Mouse (Mus musculus) lung, embryonic 16.5 days (tissue): ENCODE measurements around the gene Cyb5d1. TPM values are rescaled to one million over a fixed set of nuclear protein-coding genes. Genes with fewer than 3 reads are reported as not detected.
A peak's percentile ranks its signal among the peaks of the same experiment; 100 is the strongest.

Experiments
- ATAC-seq: fragments of 200-750 bp; cut with Nextera tagmentation; 2 replicates; pipeline ENCODE4 v1.8.0; 2017; ENCODE audit warnings: low read depth, mild to moderate bottlenecking, moderate library complexity
- H3K27ac ChIP-seq: fragments of 300-500 bp; sonication (generic); 2 replicates; pipeline ENCODE4 v1.5.1; 2014; ENCODE audit warnings: mild to moderate bottlenecking, control low read depth, low read length
- H3K27me3 ChIP-seq: fragments of 300-500 bp; sonication (generic); 2 replicates; pipeline ENCODE4 v1.6.1; 2014; ENCODE audit warnings: low read depth, low read length, mixed read lengths; ENCODE audit not compliant: control insufficient read depth, insufficient read depth
- H3K36me3 ChIP-seq: fragments of 300-500 bp; sonication (generic); 2 replicates; pipeline ENCODE4 v1.6.1; 2014; ENCODE audit warnings: low read length; ENCODE audit not compliant: control insufficient read depth, insufficient read depth
- H3K4me1 ChIP-seq: fragments of 300-500 bp; sonication (generic); replicated peaks from 2 replicates; pipeline ENCODE4 v1.6.1; 2014; ENCODE audit warnings: low read length, mixed read lengths; ENCODE audit not compliant: control insufficient read depth, insufficient read depth
- H3K4me2 ChIP-seq: fragments of 300-500 bp; sonication (generic); 2 replicates; pipeline ENCODE4 v1.6.1; 2014; ENCODE audit warnings: low read depth, low read length, control low read depth
- H3K4me3 ChIP-seq: fragments of 300-500 bp; sonication (generic); 2 replicates; pipeline ENCODE4 v1.5.1; 2014; ENCODE audit warnings: mild to moderate bottlenecking, low read length, control low read depth
- H3K9ac ChIP-seq: fragments of 300-500 bp; sonication (generic); 2 replicates; pipeline ENCODE4 v1.6.1; 2014; ENCODE audit warnings: low read length, control low read depth
- H3K9me3 ChIP-seq: fragments of 300-500 bp; sonication (generic); 2 replicates; pipeline ENCODE4 v1.6.1; 2016; ENCODE audit warnings: low read length; ENCODE audit not compliant: control insufficient read depth
- WGBS: fragments of 180-500 bp; shearing (Covaris S2); extraction: QIAGEN DNeasy Blood & Tissue Kit; methylation state at CpG from one replicate; pipeline ENCODE4 v1.1.7; 2014; 5-methylcytosine and 5-hydroxymethylcytosine counted together
- polyA plus RNA-seq: library from polyadenylated mRNA; unstranded; fragments of >200 nt; fragmentation: Nextera tagmentation; extraction: Ambion mirVana; gene quantifications from 2 replicates; pipeline ENCODE4 v1.2.1, GENCODE M21; 2015

Gene Cyb5d1
- polyA plus RNA-seq, 1 experiment from 2014 or later: 32.6 TPM

DNA sequence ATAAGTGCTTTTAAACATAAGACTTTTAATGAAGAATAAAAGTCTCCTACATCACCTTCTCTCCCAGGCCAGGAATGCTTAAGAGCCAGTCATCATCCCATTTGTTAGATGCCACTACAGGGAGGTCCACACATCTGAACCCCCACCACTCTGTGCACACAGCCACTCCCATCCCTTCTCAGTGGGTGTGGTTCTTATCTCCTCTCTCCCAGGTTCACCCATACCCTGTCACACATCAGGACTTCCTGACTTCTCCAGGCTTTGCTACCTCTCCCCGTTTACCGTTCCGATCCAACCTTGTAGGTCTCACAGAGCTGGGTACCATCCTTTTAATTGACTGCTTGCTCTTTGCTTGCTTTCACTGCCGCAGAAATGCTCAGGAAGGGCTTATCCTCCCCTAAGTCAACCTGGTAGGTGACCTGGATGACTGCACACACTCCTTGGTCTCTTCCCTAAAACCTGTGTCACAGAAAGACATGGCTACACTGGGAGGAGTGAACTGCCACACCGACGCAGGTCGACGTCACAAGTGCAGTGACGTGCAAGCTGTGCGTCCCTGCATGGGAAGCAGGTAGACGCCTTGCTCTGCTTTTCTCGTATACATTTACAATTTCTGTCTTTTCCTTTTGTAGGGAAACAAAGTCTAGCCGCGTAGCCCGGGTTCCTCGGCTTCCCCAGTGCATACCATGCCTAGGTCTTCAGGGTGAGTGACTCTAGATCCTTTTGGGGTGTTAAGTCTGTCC lies 22.0 kb downstream of the Cyb5d1 start:
- peaks cover 23% of the 10 kb centered on the region for H3K4me1 ChIP-seq
- H3K9me3 ChIP-seq: no peaks in the 10 kb centered on the region
- H3K4me2 ChIP-seq: no peak overlapping the region
- no peak overlapping the region for H3K4me3 ChIP-seq
- no peak overlapping the region for H3K9ac ChIP-seq
- WGBS: 90% methylated on average over 16 of the region's 16 CpGs
- no peak for ATAC-seq
- no peak overlapping the region for H3K27ac ChIP-seq
- peaks cover 18% of the 10 kb centered on the region for H3K36me3 ChIP-seq
- H3K27me3 ChIP-seq: no peaks in the 10 kb centered on the region

DNA sequence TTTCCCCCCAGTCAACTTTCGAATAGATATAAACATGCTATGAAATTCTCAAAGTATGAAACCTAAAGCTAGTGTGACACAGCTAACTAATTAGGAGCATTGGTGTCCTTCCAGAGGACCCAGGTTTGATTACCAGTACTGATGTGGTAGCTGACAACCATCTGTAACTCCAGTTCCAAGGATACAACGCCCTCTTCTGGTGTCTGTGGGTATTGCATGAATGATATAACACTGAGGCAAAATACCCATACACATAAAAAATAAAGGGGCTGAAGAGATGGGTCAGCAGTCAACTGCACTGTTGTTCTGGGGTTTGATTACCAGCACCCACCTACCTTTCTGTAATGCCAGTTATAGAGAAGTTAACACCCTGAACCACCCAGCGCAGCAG lies 22.7 kb downstream of the Cyb5d1 start:
- H3K27me3 ChIP-seq: no peaks in the 10 kb centered on the region
- peaks cover 26% of the 10 kb centered on the region for H3K4me1 ChIP-seq
- H3K27ac ChIP-seq: peak overlapping the region; percentile 32; the same call in 1 of the 2 replicates
- H3K9ac ChIP-seq: no peak overlapping the region
- WGBS: 51% methylated on average over 3 of the region's 3 CpGs
- no peak overlapping the region for H3K4me2 ChIP-seq
- H3K36me3 ChIP-seq: peaks cover 16% of the 10 kb centered on the region
- ATAC-seq: no peak
- H3K4me3 ChIP-seq: no peak overlapping the region
- no peaks in the 10 kb centered on the region for H3K9me3 ChIP-seq

DNA sequence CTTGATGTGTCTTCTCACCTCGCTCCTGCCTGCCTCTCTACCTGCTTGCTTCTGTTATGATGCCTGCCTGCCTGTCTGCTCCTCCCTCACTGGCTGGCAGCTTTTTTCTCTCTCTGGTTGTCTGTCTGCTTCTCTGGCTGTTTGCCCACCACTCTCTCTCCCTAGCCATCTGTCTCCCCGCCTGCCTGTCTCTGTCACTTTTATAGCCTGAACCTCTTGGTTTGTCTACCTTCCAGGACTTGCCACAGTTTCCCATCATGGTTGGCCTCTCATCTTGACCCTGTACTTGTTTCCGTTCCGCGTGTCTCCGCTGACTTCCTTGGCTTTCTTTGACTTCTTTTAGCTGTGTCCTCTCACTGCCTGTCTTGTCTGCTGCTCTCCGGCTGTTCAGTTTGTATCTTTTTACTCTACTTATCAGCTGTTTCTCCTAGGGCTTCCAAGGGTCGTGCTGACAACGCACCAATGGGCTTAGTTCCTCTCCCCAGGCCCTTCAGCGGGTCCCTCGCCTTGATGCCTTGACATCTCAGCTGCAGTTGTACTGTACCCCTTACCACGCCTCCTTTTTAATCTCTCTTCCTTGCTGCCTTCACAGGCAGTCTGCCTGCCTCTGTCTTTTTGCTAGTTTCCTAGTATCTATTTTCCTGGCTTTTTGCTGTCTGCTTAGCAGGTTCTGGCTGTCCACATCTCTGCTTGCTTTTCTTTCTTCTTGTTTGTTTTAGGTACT lies 23.2 kb downstream of the Cyb5d1 start:
- peaks cover 28% of the 10 kb centered on the region for H3K4me1 ChIP-seq
- H3K4me3 ChIP-seq: no peak overlapping the region
- peaks cover 11% of the 10 kb centered on the region for H3K36me3 ChIP-seq
- H3K27me3 ChIP-seq: no peaks in the 10 kb centered on the region
- peak overlapping the region; percentile 32; the same call in 1 of the 2 replicates for H3K27ac ChIP-seq
- no peak overlapping the region for H3K9ac ChIP-seq
- 0 out of 2 replicates have a peak overlapping the region, but pooled peaks have one; percentile 1 for H3K4me2 ChIP-seq
- 28% methylated on average over 12 of the region's 12 CpGs for WGBS
- ATAC-seq: no peak
- H3K9me3 ChIP-seq: no peaks in the 10 kb centered on the region

DNA sequence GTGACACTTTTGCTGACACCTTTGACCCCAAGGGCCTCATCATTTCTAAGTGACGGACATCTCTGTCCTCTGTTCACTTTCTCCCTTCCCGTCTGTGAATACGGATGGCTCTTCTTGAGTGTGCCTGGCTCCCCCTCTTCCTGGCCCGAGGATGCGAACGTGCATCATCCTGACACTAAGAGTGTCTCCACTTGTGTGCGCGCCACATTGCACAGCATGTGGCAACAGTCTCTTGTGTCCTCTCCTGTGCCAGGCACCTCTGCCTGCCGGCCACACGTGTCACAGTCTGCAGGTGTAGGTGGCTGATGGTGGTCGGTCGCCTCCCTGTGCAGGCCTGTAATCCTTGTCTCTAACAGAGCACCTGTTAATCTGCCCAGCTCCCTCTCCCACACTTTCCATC lies 23.8 kb downstream of the Cyb5d1 start:
- 47% methylated on average over 12 of the region's 12 CpGs for WGBS
- Histone ChIP-seq H3K4me1 (peaks cover 28% of the 10 kb centered on the region), H3K36me3 (peaks cover 9% of the 10 kb centered on the region), H3K9ac (peak overlapping the region; percentile 50; the same call in 1 of the 2 replicates), H3K4me3 (no peak overlapping the region; the same call in 1 of the 2 replicates), H3K27me3 (no peaks in the 10 kb centered on the region), H3K4me2 (0 out of 2 replicates have a peak overlapping the region, but pooled peaks have one; percentile 49), H3K27ac (peak overlapping the region; percentile 93; the same call in 1 of the 2 replicates), H3K9me3 (no peaks in the 10 kb centered on the region)
- ATAC-seq: no peak

DNA sequence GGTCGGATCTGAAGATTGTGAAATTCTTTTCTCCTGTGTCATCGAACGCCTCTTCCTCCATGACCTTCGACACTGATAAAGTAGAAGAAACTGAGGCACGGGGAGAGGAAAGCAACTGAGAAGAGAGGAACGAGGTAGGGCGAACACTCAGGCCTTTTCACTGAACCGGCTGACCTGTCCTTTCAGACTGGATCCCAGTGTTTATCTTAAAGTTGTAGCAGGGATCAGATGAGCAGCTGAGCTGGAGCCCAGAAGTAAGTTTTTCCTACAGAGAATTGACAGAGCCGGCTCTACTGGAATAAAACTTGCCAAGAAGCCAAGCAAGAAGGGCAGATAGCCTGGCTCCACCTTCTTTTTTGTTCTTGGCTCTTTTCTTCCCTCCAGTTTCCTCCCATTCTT lies 24.6 kb downstream of the Cyb5d1 start:
- H3K27ac ChIP-seq: peak overlapping the region; percentile 93
- H3K27me3 ChIP-seq: no peaks in the 10 kb centered on the region
- peak overlapping the region; percentile 50 for H3K9ac ChIP-seq
- peaks cover 7% of the 10 kb centered on the region for H3K36me3 ChIP-seq
- H3K4me3 ChIP-seq: peak overlapping the region; percentile 16
- no peaks in the 10 kb centered on the region for H3K9me3 ChIP-seq
- peaks cover 31% of the 10 kb centered on the region for H3K4me1 ChIP-seq
- 13% methylated on average over 9 of the region's 9 CpGs for WGBS
- ATAC-seq: no peak
- H3K4me2 ChIP-seq: peak overlapping the region; percentile 49

DNA sequence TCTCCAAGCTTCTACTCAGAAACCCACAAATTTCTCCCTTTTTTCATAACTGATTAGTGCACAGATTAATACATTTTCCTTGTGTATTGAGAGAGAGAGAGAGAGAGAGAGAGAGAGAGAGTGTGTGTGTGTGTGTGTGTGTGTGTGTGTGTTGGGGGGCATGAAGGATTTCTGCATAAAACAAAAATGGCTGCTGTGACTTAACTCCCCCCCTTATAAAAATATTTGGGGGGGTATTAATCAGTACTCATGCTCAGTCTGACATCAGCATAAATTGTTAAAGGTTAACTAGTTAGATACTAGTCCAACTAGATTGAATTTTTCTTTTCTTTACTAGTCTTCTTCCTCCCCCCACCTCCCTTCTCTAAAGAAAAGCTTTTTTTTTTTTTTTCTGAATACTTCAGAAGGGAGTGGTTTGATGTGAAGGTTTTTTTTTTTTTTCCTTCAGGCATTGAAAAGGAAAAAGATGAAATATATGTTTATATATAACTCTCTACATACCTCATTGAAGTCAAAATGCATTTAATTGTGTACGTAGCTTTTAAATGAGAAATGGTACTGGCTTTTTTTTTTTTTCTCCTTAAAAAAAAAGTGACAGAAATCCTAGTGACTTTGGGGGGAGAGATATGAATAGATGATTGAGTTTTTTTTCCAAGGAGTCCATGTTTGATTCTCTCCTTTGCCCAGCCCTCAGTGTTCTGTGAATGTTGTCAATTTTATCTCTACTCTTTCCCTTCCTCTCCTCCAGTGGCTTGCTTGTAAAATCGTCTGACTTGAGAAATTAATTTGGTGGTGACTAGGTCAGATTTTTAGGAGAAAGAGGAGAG lies 25.2 kb downstream of the Cyb5d1 start:
- H3K27ac ChIP-seq: peak overlapping the region; percentile 100
- peak overlapping the region; percentile 100 for H3K9ac ChIP-seq
- WGBS: 9% methylated on average over 2 of the region's 2 CpGs
- no peak for ATAC-seq
- peaks cover 37% of the 10 kb centered on the region for H3K4me1 ChIP-seq
- peak overlapping the region; percentile 90 for H3K4me3 ChIP-seq
- H3K27me3 ChIP-seq: no peaks in the 10 kb centered on the region
- H3K9me3 ChIP-seq: no peaks in the 10 kb centered on the region
- peaks cover 7% of the 10 kb centered on the region for H3K36me3 ChIP-seq
- H3K4me2 ChIP-seq: peak overlapping the region; percentile 94

DNA sequence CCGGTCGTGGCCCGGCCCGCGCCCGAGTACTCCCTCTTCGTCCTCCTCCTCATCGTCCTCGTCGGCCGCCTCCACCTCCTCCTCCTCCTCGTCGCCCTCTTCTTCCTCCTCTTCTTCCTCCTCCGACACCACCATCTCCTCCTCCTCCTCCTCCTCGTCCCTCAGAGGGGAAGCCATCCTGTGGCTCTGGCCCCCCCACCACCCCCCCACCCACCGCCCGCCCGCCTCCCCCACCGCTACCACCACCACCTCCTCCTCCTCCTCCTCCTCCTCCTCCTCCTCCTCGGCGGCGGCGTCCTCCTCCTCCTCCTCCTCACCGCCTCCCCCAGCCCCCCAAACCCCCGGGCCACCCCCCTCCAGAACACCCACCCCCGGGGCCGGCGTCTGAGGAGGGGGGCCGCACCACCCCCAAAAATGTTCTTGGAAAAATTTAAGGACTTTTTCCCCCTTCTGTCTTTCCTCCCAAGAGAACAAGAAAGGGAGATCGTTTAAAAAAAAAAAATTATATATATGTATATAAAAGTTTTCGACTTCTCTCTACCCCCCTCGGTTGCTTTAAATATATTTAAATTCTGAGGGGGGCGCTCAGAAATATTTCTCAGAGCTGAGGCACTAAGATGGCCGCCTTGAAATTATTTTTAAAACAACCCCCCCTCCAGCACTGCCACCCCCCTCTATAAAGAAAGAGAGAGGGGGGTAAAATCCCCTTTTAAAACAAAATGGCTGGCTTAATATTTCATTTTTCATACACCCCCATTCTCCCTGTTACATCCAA lies 26.0 kb downstream of the Cyb5d1 start, which contains the start of gene Chd3:
TSS of gene Chd3 (minus strand) at position 192 of the 775 bp plus-strand sequence.
- Histone ChIP-seq H3K4me1 (peaks cover 45% of the 10 kb centered on the region), H3K9ac (peak within 1 kb of the TSS; percentile 100), H3K4me2 (peak within 1 kb of the TSS; percentile 94), H3K27me3 (no peaks in the 10 kb centered on the region), H3K36me3 (peaks cover 7% of the 10 kb centered on the region), H3K27ac (peak within 1 kb of the TSS; percentile 100), H3K4me3 (peak within 1 kb of the TSS; percentile 90), H3K9me3 (no peaks in the 10 kb centered on the region)
- ATAC-seq: no peak
- 1% methylated on average over 11 of the region's 34 CpGs for WGBS

DNA sequence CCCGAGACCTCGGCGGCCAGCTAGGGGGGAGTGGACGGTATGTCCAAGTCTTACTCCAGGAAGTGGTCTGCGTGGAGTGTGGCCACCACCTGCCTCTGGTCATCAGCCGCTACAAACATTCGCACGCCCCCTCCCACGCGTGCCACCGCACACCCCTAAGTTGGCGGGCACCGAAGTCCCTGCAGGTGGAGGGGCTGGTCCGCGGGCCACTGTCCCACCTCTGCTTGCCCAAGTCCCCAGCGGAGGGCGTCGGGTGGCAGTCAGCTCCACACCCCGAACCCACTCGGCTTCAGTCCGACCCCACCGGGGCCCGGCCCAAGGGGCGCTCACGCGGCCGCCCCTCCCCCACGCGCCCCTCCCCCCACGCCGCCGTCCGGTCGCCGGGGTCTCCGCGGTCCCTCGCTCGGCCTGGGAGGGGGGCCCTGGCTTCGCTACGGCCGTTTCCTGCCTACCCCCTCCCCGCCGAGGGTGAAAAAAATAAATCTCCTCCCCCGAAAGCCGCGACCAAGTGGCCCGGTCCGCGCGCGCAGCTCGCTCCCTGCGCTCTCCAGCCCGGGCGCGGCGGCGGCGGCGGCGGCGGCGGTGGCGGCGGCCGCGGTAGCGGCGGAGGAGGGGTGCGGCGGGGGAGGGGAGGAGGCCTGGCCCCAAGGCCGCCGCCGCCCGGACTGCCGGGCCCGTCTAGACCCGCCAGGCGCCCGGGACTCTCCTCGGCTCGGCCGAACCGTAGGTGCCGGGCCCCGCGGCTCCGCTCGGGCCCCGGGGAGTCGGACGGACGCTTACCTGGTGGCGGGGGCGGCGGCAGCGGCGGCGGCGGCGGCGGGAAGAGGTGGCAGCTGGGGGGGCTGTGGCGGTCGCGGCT lies 26.8 kb downstream of the Cyb5d1 start:
- 0 out of 2 replicates have a peak, but pooled peaks have one; percentile 0 for ATAC-seq
- H3K4me2 ChIP-seq: peak overlapping the region; percentile 94
- H3K4me3 ChIP-seq: peak overlapping the region; percentile 90
- peaks cover 9% of the 10 kb centered on the region for H3K36me3 ChIP-seq
- H3K27me3 ChIP-seq: no peaks in the 10 kb centered on the region
- no peaks in the 10 kb centered on the region for H3K9me3 ChIP-seq
- WGBS: under 1% methylated on average over 48 of the region's 106 CpGs
- H3K9ac ChIP-seq: peak overlapping the region; percentile 100
- H3K27ac ChIP-seq: peak overlapping the region; percentile 100
- H3K4me1 ChIP-seq: peaks cover 53% of the 10 kb centered on the region
